ENCODE assay signal across 29 mouse cellular contexts in genomic region chr12:87319229-87319628, GRCm38 (mm10). TPM values are rescaled to one million over a fixed set of nuclear protein-coding genes. Genes with fewer than 3 reads are reported as not detected.
"Had no signal": no experiment of that assay in that cellular context is flagged by ENCODE, and none has a peak within 500 bp of the region (broad histone marks: within the 10 kb centered on the region; RNA-seq: fewer than 3 reads in every experiment).

No protein-coding gene starts in this region.

- H3K4me3 ChIP-seq: gastrocnemius, adult 2 months; hindbrain, embryonic 10.5 days; hindbrain, embryonic 12.5 days; intestine, embryonic 15.5 days; limb, embryonic 13.5 days; limb, embryonic 15.5 days; liver, embryonic 12.5 days had no signal

- DNase-seq: gastrocnemius, adult 2 months; gastrocnemius, postnatal 10 days; gastrocnemius, postnatal 25 days; heart, adult 18-20 months; heart, postnatal 10 days; heart, postnatal 4 days; kidney, adult 18-20 months; kidney, adult 8-10 months; kidney, postnatal 10 days; kidney, postnatal 25 days; kidney, postnatal 4 days; layer of hippocampus, adult 9-11 months; layer of hippocampus, postnatal 36 days; left cerebral cortex, postnatal 4 days had no signal

- H3K27ac ChIP-seq: gastrocnemius, adult 2 months; hindbrain, embryonic 10.5 days; hindbrain, embryonic 12.5 days; hindbrain, embryonic 14.5 days; intestine, embryonic 15.5 days; limb, embryonic 13.5 days; limb, embryonic 15.5 days; liver, embryonic 12.5 days; liver, embryonic 14.5 days had no signal

- H3K4me1 ChIP-seq: hindbrain, embryonic 10.5 days; hindbrain, embryonic 12.5 days; intestine, embryonic 15.5 days; limb, embryonic 13.5 days; limb, embryonic 15.5 days; liver, embryonic 12.5 days had no signal

- ATAC-seq: hindbrain, embryonic 16.5 days; inflammation-experienced regulatory T-cells, adult 6 months; intestine, embryonic 15.5 days; intestine, postnatal 0 days; liver, embryonic 12.5 days had no signal

- H3K9me3 ChIP-seq: hindbrain, embryonic 10.5 days; hindbrain, embryonic 12.5 days; intestine, embryonic 15.5 days; limb, embryonic 13.5 days; limb, embryonic 15.5 days; liver, embryonic 12.5 days had no signal

- H3K4me2 ChIP-seq: heart, embryonic 11.5 days; hindbrain, embryonic 12.5 days; hindbrain, embryonic 14.5 days; intestine, embryonic 15.5 days; limb, embryonic 13.5 days; limb, embryonic 15.5 days; liver, embryonic 12.5 days had no signal

- H3K9ac ChIP-seq: hindbrain, embryonic 12.5 days; hindbrain, embryonic 14.5 days; intestine, embryonic 15.5 days; limb, embryonic 13.5 days; limb, embryonic 15.5 days; liver, embryonic 12.5 days; liver, embryonic 14.5 days had no signal

- H3K27me3 ChIP-seq: hindbrain, embryonic 12.5 days; intestine, embryonic 15.5 days; limb, embryonic 13.5 days; limb, embryonic 15.5 days; liver, embryonic 12.5 days had no signal

- H3K36me3 ChIP-seq: intestine, embryonic 15.5 days had no signal

RNA-seq across cellular contexts. Expression of gene Ism2, which starts 19.7 kb away (rescaled TPM):
- total RNA-seq: gastrocnemius, adult 2 months; gastrocnemius, postnatal 10 days; gastrocnemius, postnatal 25 days; granulocyte monocyte progenitor cell, adult 5-6 weeks; heart, adult 18-20 months; heart, adult 8-10 months; heart, postnatal 25 days had no signal
- polyA plus RNA-seq: inflammation-experienced regulatory T-cells, adult 6 months had no signal
